ENCODE assay signal across 21 mouse cellular contexts in the genomic region with DNA sequence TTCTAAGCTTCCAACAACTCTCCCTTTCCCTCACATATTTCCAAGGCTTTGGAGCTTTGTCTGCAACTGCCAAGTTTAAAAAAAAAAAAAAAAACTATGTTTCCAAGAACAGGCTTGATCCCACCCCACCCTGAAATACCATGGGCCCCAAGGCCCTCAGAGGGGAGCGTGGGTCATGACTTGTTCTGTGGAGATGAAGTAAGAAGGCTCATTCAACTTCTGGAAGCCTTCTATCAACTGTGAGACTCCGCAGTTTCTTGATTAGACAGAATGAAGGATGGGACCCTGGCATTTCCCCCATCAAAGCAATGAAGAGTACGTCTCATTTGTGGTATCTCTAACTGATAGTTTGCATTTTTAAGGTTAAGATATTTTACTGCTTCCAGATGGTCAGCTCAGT. TPM values are rescaled to one million over a fixed set of nuclear protein-coding genes. Genes with fewer than 3 reads are reported as not detected.
A peak's percentile ranks its signal among the peaks of the same experiment; 100 is the strongest.
DNase-seq lines count a peak whose midpoint lies in the region; ATAC-seq and TF ChIP-seq lines count a peak whose summit lies in the region.
"Had no signal": no experiment of that assay in that cellular context is flagged by ENCODE, and none has a peak within 500 bp of the region (broad histone marks: within the 10 kb centered on the region; RNA-seq: fewer than 3 reads in every experiment).

No protein-coding gene starts in this region.

- WGBS in embryonic facial prominence, embryonic 14.5 days = 47% methylated on average over 3 of the region's 3 CpGs
- WGBS in embryonic facial prominence, embryonic 10.5 days = 83% methylated on average over 3 of the region's 3 CpGs
- WGBS in kidney, embryonic 14.5 days = 64% methylated on average over 3 of the region's 3 CpGs
- 30% methylated on average over 3 of the region's 3 CpGs for WGBS in limb, embryonic 14.5 days
- 34% methylated on average over 3 of the region's 3 CpGs for WGBS in limb, embryonic 10.5 days

- no peaks in the 10 kb centered on the region for H3K4me1 ChIP-seq in embryonic facial prominence, embryonic 14.5 days (ENCODE audit: control insufficient read depth, insufficient read depth, low read length)
- H3K4me1 ChIP-seq in embryonic facial prominence, embryonic 10.5 days = no peaks in the 10 kb centered on the region
- 0 out of 2 replicates have a peak, but pooled peaks cover 6% of the 10 kb centered on the region for H3K4me1 ChIP-seq in kidney, embryonic 14.5 days (ENCODE audit: control insufficient read depth, insufficient read depth, low read length)
- no peaks in the 10 kb centered on the region for H3K4me1 ChIP-seq in limb, embryonic 14.5 days (ENCODE audit: control insufficient read depth, insufficient read depth, low read length)
- H3K4me1 ChIP-seq in limb, embryonic 10.5 days = peaks cover 11% of the 10 kb centered on the region
- H3K4me1 ChIP-seq: embryonic facial prominence, embryonic 13.5 days; hindbrain, embryonic 12.5 days; hindbrain, embryonic 15.5 days had no signal

- H3K9me3 ChIP-seq in embryonic facial prominence, embryonic 14.5 days (ENCODE audit: control insufficient read depth, low read length) = no peaks in the 10 kb centered on the region
- H3K9me3 ChIP-seq in embryonic facial prominence, embryonic 10.5 days = no peaks in the 10 kb centered on the region
- no peaks in the 10 kb centered on the region for H3K9me3 ChIP-seq in kidney, embryonic 14.5 days (ENCODE audit: control insufficient read depth, low read length)
- H3K9me3 ChIP-seq in limb, embryonic 14.5 days (ENCODE audit: control insufficient read depth, low read length) = no peaks in the 10 kb centered on the region
- H3K9me3 ChIP-seq in limb, embryonic 10.5 days (replicated peaks) = no peaks in the 10 kb centered on the region
- H3K9me3 ChIP-seq: hindbrain, embryonic 12.5 days; hindbrain, embryonic 15.5 days had no signal

- no peak overlapping the region for H3K9ac ChIP-seq in embryonic facial prominence, embryonic 14.5 days (ENCODE audit: low read depth, low read length)
- no peak overlapping the region for H3K9ac ChIP-seq in kidney, embryonic 14.5 days (ENCODE audit: low read depth, low read length)
- H3K9ac ChIP-seq in limb, embryonic 14.5 days (ENCODE audit: low read depth, low read length, severe bottlenecking) = no peak overlapping the region
- H3K9ac ChIP-seq: embryonic facial prominence, embryonic 13.5 days; forebrain, postnatal 0 days; hindbrain, embryonic 12.5 days; hindbrain, embryonic 15.5 days had no signal

- ATAC-seq in embryonic facial prominence, embryonic 14.5 days (ENCODE audit: low read depth) = no peak
- no peak for ATAC-seq in kidney, embryonic 14.5 days (ENCODE audit: low FRiP score, low TSS enrichment)
- ATAC-seq in limb, embryonic 14.5 days (ENCODE audit: low FRiP score, low read depth) = no peak
- ATAC-seq: forebrain, embryonic 14.5 days; forebrain, postnatal 0 days had no signal

- peak; percentile 64 for DNase-seq in embryonic facial prominence, embryonic 14.5 days (ENCODE audit: low spot score)
- no peak for DNase-seq in embryonic facial prominence, embryonic 10.5 days (ENCODE audit: low spot score)
- peak; percentile 38 for DNase-seq in kidney, postnatal 10 days
- peak; percentile 28 for DNase-seq in limb, embryonic 14.5 days (ENCODE audit: low spot score)
- no peak for DNase-seq in limb, embryonic 10.5 days (ENCODE audit: low spot score)
- DNase-seq in Muller cell, postnatal 12 days (ENCODE audit: inconsistent ontology term) = no peak
- DNase-seq: adrenal gland, adult 2 months; adrenal gland, postnatal 14 days; cerebellum, adult 11 months; cerebellum, adult 2 months; cerebellum, adult 9-11 months; cerebellum, postnatal 25 days; forebrain, postnatal 0 days; gastrocnemius, postnatal 25 days; heart, adult 2 months had no signal

- H3K36me3 ChIP-seq in embryonic facial prominence, embryonic 14.5 days (ENCODE audit: control insufficient read depth, insufficient read depth, low read length) = no peaks in the 10 kb centered on the region
- H3K36me3 ChIP-seq in embryonic facial prominence, embryonic 10.5 days (replicated peaks) = no peaks in the 10 kb centered on the region
- H3K36me3 ChIP-seq in kidney, embryonic 14.5 days (ENCODE audit: control insufficient read depth, insufficient read depth, low read length) = no peaks in the 10 kb centered on the region
- no peaks in the 10 kb centered on the region for H3K36me3 ChIP-seq in limb, embryonic 14.5 days (ENCODE audit: control insufficient read depth, insufficient read depth, low read length)
- H3K36me3 ChIP-seq in limb, embryonic 10.5 days = no peaks in the 10 kb centered on the region
- H3K36me3 ChIP-seq: embryonic facial prominence, embryonic 13.5 days; hindbrain, embryonic 12.5 days; hindbrain, embryonic 15.5 days had no signal

- no peak overlapping the region for H3K27ac ChIP-seq in embryonic facial prominence, embryonic 14.5 days (replicated peaks; ENCODE audit: low read depth, low read length)
- H3K27ac ChIP-seq in embryonic facial prominence, embryonic 10.5 days (replicated peaks) = no peak overlapping the region
- no peak overlapping the region for H3K27ac ChIP-seq in kidney, embryonic 14.5 days (ENCODE audit: low read depth, low read length)
- H3K27ac ChIP-seq in limb, embryonic 14.5 days (replicated peaks; ENCODE audit: low read depth, low read length) = no peak overlapping the region
- H3K27ac ChIP-seq in limb, embryonic 10.5 days = no peak overlapping the region
- H3K27ac ChIP-seq: embryonic facial prominence, embryonic 13.5 days; heart, adult 2 months; hindbrain, embryonic 12.5 days; hindbrain, embryonic 15.5 days had no signal

- H3K4me2 ChIP-seq in embryonic facial prominence, embryonic 14.5 days (ENCODE audit: low read depth, low read length) = no peak overlapping the region
- no peak overlapping the region for H3K4me2 ChIP-seq in kidney, embryonic 14.5 days (replicated peaks; ENCODE audit: low read depth, low read length)
- H3K4me2 ChIP-seq in limb, embryonic 14.5 days (replicated peaks; ENCODE audit: low read depth, low read length, severe bottlenecking) = no peak overlapping the region
- H3K4me2 ChIP-seq: embryonic facial prominence, embryonic 13.5 days; heart, embryonic 11.5 days; hindbrain, embryonic 12.5 days; hindbrain, embryonic 15.5 days had no signal

- H3K4me3 ChIP-seq in embryonic facial prominence, embryonic 14.5 days (ENCODE audit: low read depth, low read length) = no peak overlapping the region
- no peak overlapping the region for H3K4me3 ChIP-seq in embryonic facial prominence, embryonic 10.5 days
- no peak overlapping the region for H3K4me3 ChIP-seq in kidney, embryonic 14.5 days (ENCODE audit: low read length)
- H3K4me3 ChIP-seq in limb, embryonic 14.5 days (replicated peaks; ENCODE audit: low read length) = no peak overlapping the region
- no peak overlapping the region for H3K4me3 ChIP-seq in limb, embryonic 10.5 days
- H3K4me3 ChIP-seq: embryonic facial prominence, embryonic 13.5 days; heart, adult 2 months; hindbrain, embryonic 12.5 days; hindbrain, embryonic 15.5 days had no signal

- no peaks in the 10 kb centered on the region for H3K27me3 ChIP-seq in embryonic facial prominence, embryonic 14.5 days (replicated peaks; ENCODE audit: control insufficient read depth, insufficient read depth, low read length)
- no peaks in the 10 kb centered on the region for H3K27me3 ChIP-seq in embryonic facial prominence, embryonic 10.5 days (replicated peaks; ENCODE audit: low read depth, poor library complexity, severe bottlenecking)
- no peaks in the 10 kb centered on the region for H3K27me3 ChIP-seq in kidney, embryonic 14.5 days (ENCODE audit: control insufficient read depth, insufficient read depth, low read length)
- no peaks in the 10 kb centered on the region for H3K27me3 ChIP-seq in limb, embryonic 14.5 days (ENCODE audit: control insufficient read depth, insufficient read depth, low read length)
- no peaks in the 10 kb centered on the region for H3K27me3 ChIP-seq in limb, embryonic 10.5 days (ENCODE audit: low read depth, poor library complexity, severe bottlenecking)
- H3K27me3 ChIP-seq: hindbrain, embryonic 12.5 days; hindbrain, embryonic 15.5 days had no signal

- no peak for TF ChIP-seq POLR2A in limb, embryonic 14.5 days (IDR thresholded peaks at IDR 0.05; ENCODE audit: borderline replicate concordance, extremely low read depth, insufficient read depth, insufficient read length)

RNA-seq across cellular contexts. Expression of a gene that starts 13.0 kb away (rescaled TPM):
- polyA plus RNA-seq in embryonic facial prominence, embryonic 14.5 days (2014; fragmentation: Nextera tagmentation; extraction: Ambion mirVana) = 4.1 TPM in 2 replicates
- polyA plus RNA-seq in embryonic facial prominence, embryonic 10.5 days (2016; fragmentation: Nextera tagmentation; extraction: Ambion mirVana) = 0.85 and 1.7 TPM in 2 replicates
- polyA plus RNA-seq in kidney, embryonic 14.5 days (2014; fragmentation: Nextera tagmentation; extraction: Ambion mirVana) = 1.3 and 2.3 TPM in 2 replicates
- 5.9 and 6.1 TPM in 2 replicates for polyA plus RNA-seq in limb, embryonic 14.5 days (2012; rRNA removed)
- 3.1 and 3.4 TPM in 2 replicates for polyA plus RNA-seq in limb, embryonic 14.5 days (2014; fragmentation: Nextera tagmentation; extraction: Ambion mirVana)
- polyA plus RNA-seq in limb, embryonic 10.5 days (2016; fragmentation: Nextera tagmentation; extraction: Ambion mirVana) = 1.0 and 1.2 TPM in 2 replicates

Comparison
In these comparisons a context has a peak if more than half of its experiments do, and no peak if none do; other contexts are left out.
1. DNase-seq: peak in embryonic facial prominence, embryonic 14.5 days (single experiment), kidney, postnatal 10 days (single experiment) and limb, embryonic 14.5 days (single experiment); none in embryonic facial prominence, embryonic 10.5 days (single experiment), limb, embryonic 10.5 days (single experiment) and Muller cell, postnatal 12 days (single experiment).